Mouse (Mus musculus): Measurements from ENCODE around the gene Fos.

Gene Fos

GRCm38 (mm10) chr12:85461913-85462663 lies 11.6 kb upstream of the Fos start:
- DNase-seq (ENCODE audit: low spot score): no peak

DNA sequence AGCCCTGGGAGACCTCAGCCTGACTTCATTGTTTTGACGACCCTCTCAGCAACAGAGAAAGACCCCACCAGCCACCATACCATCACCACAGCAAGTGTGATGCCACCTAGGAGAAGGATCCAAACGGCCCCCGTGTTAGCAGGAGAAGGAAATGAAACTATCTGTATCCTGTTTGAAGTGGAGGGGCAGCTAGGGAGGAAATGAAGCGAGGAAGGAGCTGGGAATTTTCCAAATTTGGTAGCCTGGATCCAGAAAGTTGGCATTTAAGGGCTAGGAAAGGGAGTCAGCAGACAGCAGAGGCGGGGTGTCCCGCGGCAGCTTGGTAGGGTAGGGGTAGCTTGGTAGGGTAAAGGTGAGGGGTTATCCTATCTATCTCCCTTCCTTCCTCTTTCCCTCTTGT lies 10.9 kb upstream of the Fos start:
- no peak for DNase-seq (ENCODE audit: low spot score)

- DNase-seq (ENCODE audit: low spot score): peak; percentile 25
These were observed 9.3 kb upstream of the Fos start for GRCm38 (mm10) chr12:85464431-85464830.

- DNase-seq (ENCODE audit: low spot score): no peak
These were observed 8.8 kb upstream of the Fos start for GRCm38 (mm10) chr12:85464902-85465301.

DNA sequence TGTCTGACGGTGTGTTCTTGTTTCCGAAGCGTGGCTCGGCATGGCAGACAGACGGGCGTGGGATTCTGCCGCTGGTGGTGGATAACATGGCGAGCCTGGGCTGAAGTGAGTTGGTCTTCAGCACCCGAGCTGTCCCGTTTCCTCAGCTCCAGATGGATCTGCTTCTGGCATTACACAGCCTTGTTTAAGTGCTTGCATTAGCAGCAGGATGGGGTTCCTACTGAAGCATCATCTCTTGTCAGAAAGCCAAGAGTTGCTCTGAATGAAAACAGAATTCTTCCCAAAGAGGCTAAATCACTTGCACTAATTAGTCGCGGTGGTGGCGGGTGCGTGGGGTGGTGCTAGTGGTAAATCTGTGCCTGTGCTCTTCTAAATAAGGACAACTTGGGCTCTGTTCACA lies 5.8 kb upstream of the Fos start:
- DNase-seq (ENCODE audit: low spot score): no peak

DNA sequence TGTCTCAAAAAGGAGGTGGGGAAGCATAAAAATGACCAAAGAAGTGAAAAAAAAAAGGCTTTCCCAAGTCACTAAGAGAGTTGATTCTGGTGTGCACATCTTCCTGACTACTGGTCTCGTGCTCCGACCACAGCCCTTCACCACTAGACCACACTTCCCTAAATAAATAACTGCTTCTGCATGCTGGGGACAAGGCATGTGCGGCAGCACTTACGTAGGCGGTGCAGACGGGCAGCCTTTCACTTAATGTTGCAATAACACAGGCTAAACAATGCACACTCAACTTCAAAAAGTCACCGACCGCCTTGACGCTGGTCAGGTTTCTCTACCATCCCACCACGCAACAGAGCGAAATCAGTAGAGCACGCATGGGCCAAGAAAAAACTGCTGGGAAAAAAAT lies 5.0 kb upstream of the Fos start:
- no peak for DNase-seq (ENCODE audit: low spot score)

DNA sequence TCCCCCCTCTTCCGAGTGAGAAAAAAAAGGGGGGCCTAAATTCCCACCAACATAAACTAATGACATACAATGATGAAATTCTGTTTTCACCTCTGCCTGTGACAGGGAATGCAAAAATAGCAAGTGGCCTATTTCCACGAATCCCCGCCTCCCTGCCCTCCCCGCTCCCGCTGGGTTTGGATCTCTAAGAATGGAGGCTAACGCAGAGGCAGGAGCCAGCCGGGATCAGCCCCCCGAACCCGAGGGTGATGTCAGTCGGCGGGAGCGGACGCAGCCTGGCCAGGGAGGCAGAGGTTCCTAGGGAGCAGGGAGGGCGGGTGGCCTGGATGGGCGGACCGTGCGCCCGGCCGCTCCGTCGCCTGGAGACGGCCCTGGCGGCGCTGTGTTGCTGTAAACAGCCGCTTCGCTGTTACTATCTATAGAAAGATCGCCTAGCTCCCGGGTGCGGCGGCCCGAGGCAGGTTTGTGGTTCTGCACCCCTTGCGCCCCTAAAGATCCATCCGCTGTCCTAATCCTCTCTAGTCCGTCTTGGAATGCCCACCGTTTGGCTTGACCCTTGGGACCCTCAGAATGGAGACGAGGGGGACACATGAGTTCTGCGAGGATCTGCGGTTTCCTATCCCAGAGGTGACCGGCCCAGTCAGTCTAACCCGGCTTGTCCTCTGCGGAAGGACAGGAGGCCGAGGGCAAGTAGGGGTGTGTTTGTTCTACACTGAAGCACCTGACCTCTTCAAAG lies 1.6 kb upstream of the Fos start:
- peak; percentile 69 for DNase-seq (ENCODE audit: low spot score)

DNA sequence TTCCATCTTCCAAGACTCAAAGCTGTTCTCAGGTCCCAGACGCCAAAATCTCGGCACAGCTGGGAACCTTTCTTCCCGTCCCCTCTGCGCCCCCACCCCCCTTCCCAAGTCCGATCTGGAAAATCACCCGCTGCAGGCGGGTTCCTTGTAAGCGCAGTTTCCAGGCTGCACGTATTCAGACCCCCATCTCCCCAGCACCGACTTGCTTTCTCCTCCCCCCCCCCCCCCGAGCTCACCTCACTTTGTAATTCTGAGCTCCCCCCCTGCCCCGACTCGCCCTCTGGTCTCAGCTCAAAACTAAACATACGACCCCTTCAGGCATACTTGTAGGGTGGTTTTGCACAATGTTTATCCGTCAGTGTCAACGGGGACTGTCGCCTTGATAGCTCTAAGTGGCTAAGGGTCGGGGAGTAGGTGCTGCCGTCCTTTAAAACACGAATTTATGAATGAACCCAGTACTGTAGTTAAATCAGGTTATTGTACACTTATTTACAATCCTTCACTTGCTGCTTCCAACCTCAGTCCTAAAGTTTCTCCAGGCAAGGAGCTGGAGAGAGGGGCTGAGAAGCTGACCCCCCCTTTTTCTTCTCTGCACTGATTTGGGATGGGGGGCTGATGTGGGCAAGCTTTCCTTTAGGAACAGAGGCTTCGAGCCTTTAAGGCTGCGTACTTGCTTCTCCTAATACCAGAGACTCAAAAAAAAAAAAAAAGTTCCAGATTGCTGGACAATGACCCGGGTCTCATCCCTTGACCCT lies 857 bp upstream of the Fos start:
- no peak for DNase-seq (ENCODE audit: low spot score)

GRCm38 (mm10) chr12:85474298-85475231 lies 875 bp downstream of the Fos start:
- DNase-seq (ENCODE audit: low spot score): peak; percentile 29

DNA sequence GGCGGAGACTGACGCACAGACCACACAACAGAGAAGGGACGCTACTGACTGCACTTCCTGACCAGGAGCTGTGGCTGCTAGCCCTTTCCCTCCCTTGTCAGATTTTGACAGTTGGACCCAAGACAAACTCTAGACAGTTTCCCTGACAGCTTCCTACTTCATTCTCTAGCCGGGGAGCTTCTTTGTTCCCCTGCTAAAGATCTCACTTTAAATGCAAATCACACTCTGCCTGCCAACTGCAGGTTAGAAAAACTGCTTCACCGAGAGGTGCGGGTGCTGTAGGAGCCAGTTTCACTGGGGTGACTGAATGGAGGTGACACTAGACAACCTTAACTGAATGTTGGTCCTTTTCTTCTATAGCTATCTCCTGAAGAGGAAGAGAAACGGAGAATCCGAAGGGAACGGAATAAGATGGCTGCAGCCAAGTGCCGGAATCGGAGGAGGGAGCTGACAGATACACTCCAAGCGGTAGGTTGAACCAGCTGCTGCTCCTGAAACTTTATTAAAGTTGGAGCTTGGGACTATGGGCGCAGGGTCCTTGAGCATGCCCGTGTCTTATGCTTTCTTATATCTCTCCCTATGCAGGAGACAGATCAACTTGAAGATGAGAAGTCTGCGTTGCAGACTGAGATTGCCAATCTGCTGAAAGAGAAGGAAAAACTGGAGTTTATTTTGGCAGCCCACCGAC lies 1.7 kb downstream of the Fos start:
- DNase-seq (ENCODE audit: low spot score): no peak

- DNase-seq (ENCODE audit: low spot score): no peak
These were observed 2.5 kb downstream of the Fos start for GRCm38 (mm10) chr12:85475920-85476828.

GRCm38 (mm10) chr12:85477219-85477618 lies 3.5 kb downstream of the Fos start:
- no peak for DNase-seq (ENCODE audit: low spot score)

DNA sequence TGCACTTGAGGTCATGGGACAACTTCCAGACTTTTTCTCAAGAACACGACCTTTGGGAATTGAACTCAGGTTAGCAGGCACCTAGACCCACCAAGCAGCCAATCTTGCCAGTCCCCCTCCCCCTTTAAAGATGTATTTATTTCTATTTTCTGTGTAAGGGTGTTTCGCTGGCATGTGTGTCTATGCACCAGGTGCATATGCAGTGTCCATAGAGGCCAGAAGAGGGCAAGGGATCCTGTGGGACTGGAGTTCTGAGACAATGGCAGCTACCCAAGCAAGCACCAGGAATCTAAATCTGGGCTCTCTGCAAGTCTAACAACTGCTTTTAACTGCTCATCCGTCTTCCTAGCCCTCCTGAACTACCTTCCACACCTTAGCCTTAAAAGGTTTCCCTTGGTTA lies 4.1 kb downstream of the Fos start:
- peak; percentile 18 for DNase-seq (ENCODE audit: low spot score)

DNA sequence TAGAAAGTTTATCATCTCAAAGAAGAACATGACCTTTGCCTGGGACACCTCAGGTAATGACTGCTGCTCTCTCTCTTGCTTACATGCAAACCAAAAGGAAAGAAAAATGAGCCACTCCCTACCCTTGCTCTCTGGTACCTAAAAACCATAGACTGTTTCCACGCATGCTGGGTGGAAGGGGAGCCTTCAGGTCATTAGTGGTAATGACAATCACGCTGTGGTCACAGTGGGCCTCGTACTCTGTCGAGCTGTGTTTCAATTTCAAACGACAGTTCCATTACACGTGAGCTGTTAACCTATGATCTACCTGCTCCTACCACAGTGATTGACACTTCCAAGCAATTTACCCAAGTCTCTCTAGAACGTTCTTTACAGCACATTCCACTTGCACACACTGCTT lies 5.0 kb downstream of the Fos start:
- no peak for DNase-seq (ENCODE audit: low spot score)

DNA sequence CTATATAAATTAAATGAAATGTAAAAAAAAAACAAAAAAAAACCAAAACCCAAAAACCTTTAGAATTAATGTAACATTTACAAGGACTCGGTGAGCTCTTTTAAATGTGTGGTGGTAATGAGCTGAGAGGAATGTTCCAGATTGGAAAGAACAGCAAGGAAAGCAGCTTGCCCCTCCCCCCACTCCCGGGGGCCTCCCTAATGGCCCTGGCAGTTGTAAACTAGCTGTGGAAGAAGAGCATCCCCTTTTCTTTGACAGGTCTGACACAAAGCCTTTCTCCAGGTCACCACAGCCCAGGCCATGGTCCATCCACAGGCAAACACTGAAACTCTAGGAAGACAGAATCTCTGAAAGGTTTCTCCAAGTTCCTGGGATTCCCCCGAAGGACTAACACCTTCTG lies 5.5 kb downstream of the Fos start:
- DNase-seq (ENCODE audit: low spot score): no peak

GRCm38 (mm10) chr12:85483155-85483554 lies 9.5 kb downstream of the Fos start:
- peak; percentile 24 for DNase-seq (ENCODE audit: low spot score)

GRCm38 (mm10) chr12:85484655-85485054 lies 11.0 kb downstream of the Fos start:
- DNase-seq (ENCODE audit: low spot score): no peak

DNA sequence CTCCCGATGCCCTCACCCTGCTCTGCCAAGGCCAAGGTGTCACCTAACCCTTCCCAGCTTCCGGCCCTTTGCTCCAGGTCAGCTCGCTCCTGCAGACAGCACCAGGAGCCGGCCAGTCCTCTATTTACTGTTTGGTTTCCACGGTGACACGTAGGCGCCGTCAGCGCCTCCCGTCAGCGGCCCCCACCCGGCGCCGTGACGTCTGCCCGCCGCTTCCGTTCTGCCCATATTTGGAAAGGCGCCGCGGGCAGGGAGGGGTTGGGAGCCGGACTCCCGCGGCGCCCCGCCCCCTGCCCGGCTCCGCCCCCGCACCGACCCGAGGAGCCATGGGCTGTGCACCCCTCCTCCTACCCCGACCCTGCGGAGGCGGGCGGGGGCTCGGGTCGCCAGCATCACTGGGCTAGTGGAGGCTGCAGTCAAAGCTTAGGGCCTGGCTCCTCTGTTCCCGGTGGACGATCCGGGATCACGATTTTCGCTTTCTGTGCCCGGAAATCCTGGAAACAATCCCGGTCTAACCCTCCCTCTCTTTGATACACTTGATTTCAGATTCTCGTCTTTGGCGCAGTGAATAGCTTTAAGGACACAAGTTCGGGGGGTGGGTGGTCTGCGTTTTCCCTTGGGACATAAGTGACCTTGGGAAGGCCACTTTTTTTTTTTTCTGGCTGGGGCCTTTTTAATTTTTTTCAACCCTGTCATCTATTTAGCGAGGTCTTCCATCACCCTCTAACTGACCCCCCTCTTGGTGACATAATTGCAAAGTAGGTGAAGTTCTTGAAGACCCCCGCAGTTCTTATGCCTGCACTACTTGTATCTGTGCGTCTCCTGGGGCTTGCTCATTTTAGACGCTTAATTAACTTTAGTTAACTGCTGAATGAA lies 12.4 kb downstream of the Fos start:
- DNase-seq (ENCODE audit: low spot score): peak; percentile 95

DNA sequence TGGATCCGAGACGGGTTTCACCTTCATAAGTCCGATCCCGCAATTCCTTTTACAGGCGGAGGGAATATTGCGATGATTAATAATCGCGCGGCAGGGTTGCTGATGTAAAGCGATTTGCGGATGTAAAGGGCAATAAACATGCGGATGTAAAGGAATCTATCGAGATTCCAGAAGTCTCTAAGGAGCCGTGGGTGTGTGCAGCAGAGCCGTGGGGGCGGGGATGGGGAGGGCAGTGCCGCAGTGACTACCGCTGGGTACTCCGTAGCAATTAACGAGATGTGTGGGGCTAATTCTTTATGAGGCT lies 13.0 kb downstream of the Fos start:
- peak; percentile 33 for DNase-seq (ENCODE audit: low spot score)

Data from adipocyte (in vitro differentiated cells).